Mouse (Mus musculus): ENCODE measurements around the gene Trib2.

Trib2 gene

GRCm38 (mm10) chr12:15813133-15813818 lies 3.4 kb downstream of the Trib2 start:
- no peak for DNase-seq

- DNase-seq, result no peak
Observed at GRCm38 (mm10) chr12:15812139-15812962, 4.4 kb downstream of the Trib2 start.

- DNase-seq, result no peak
Observed at GRCm38 (mm10) chr12:15811682-15812081, 5.0 kb downstream of the Trib2 start.

GRCm38 (mm10) chr12:15810926-15811325 lies 5.8 kb downstream of the Trib2 start:
- no peak for DNase-seq

- peak; percentile 20 for DNase-seq
Observed at GRCm38 (mm10) chr12:15809657-15810056, 7.1 kb downstream of the Trib2 start.

- no peak for DNase-seq
Observed at GRCm38 (mm10) chr12:15809249-15809648, 7.5 kb downstream of the Trib2 start.

GRCm38 (mm10) chr12:15808186-15808800 lies 8.4 kb downstream of the Trib2 start:
- DNase-seq, result no peak

GRCm38 (mm10) chr12:15804931-15805331 lies 11.8 kb downstream of the Trib2 start:
- DNase-seq, result peak; percentile 68

- DNase-seq, result no peak
Observed at GRCm38 (mm10) chr12:15803936-15804438, 12.7 kb downstream of the Trib2 start.

- DNase-seq, result no peak
Observed at GRCm38 (mm10) chr12:15801571-15801930, 15.2 kb downstream of the Trib2 start.

GRCm38 (mm10) chr12:15800914-15801570 lies 15.7 kb downstream of the Trib2 start:
- DNase-seq, result no peak

- no peak for DNase-seq
Observed at GRCm38 (mm10) chr12:15800196-15800913, 16.4 kb downstream of the Trib2 start.

- no peak for DNase-seq
Observed at GRCm38 (mm10) chr12:15798019-15798418, 18.7 kb downstream of the Trib2 start.

- no peak for DNase-seq
Observed at GRCm38 (mm10) chr12:15795886-15796285, 20.8 kb downstream of the Trib2 start.

GRCm38 (mm10) chr12:15793336-15793735 lies 23.4 kb downstream of the Trib2 start:
- no peak for DNase-seq

GRCm38 (mm10) chr12:15790181-15790580 lies 26.5 kb downstream of the Trib2 start:
- no peak for DNase-seq

- DNase-seq, result no peak
Observed at GRCm38 (mm10) chr12:15777047-15777446, 39.7 kb downstream of the Trib2 start.

GRCm38 (mm10) chr12:15771686-15772085 lies 45.0 kb downstream of the Trib2 start:
- no peak for DNase-seq

- DNase-seq, result no peak
Observed at GRCm38 (mm10) chr12:15768536-15768935, 48.2 kb downstream of the Trib2 start.

GRCm38 (mm10) chr12:15765996-15766395 lies 50.7 kb downstream of the Trib2 start:
- no peak for DNase-seq

- no peak for DNase-seq
Observed at GRCm38 (mm10) chr12:15765238-15765637, 51.5 kb downstream of the Trib2 start.

- DNase-seq, result no peak
Observed at GRCm38 (mm10) chr12:15761453-15762116, 55.1 kb downstream of the Trib2 start.

Data from thymus, postnatal 4 days (tissue).